28 mouse cellular contexts compared by ENCODE assay signal in genomic region chr5:53670321-53670938, GRCm38 (mm10). TPM values are rescaled to one million over a fixed set of nuclear protein-coding genes. Genes with fewer than 3 reads are reported as not detected.
DNase-seq lines count a peak whose midpoint lies in the region; TF ChIP-seq lines count a peak whose summit lies in the region.
"Had no signal": no experiment of that assay in that cellular context is flagged by ENCODE, and none has a peak within 500 bp of the region (broad histone marks: within the 10 kb centered on the region; RNA-seq: fewer than 3 reads in every experiment).

No protein-coding gene starts in this region.

- H3K4me3 ChIP-seq in layer of hippocampus, adult 2 months = no peak overlapping the region
- H3K4me3 ChIP-seq: forebrain, embryonic 13.5 days; heart, embryonic 10.5 days; hindbrain, embryonic 13.5 days; limb, embryonic 12.5 days; liver, embryonic 15.5 days; midbrain, embryonic 10.5 days; midbrain, embryonic 15.5 days; neural tube, embryonic 15.5 days had no signal

- DNase-seq in lung, adult 18-20 months = peak; percentile 41 to 59
- DNase-seq in lung, postnatal 14 days = no peak
- DNase-seq in ZHBTc4 (ENCODE audit: low read depth, low spot score) = peak; percentile 67
- peak; percentile 41 for DNase-seq in lung, postnatal 25 days (ENCODE audit: low spot score)
- DNase-seq in cerebellum, postnatal 4 days (ENCODE audit: low spot score in 2 of 2) = no peak
- no peak for DNase-seq in left cerebral cortex, adult 9 months (ENCODE audit: low spot score in 2 of 2)
- DNase-seq in layer of hippocampus, adult 2 months (ENCODE audit: low spot score in 2 of 2) = no peak
- DNase-seq: adrenal gland, postnatal 36 days; cerebellum, adult 18-20 months; cerebellum, postnatal 14 days; gastrocnemius, postnatal 14 days; heart, postnatal 4 days; kidney, adult 9 months; kidney, postnatal 10 days; retina, postnatal 1 day; right cerebral cortex, postnatal 14 days; thymus, adult 2 months; thymus, postnatal 36 days had no signal

- TF ChIP-seq CTCF in layer of hippocampus, adult 2 months (conservative IDR thresholded peaks at IDR 0.05) = no peak

- no peak overlapping the region for H3K27ac ChIP-seq in layer of hippocampus, adult 2 months
- H3K27ac ChIP-seq: forebrain, embryonic 13.5 days; heart, embryonic 10.5 days; hindbrain, embryonic 13.5 days; limb, embryonic 12.5 days; liver, embryonic 15.5 days; midbrain, embryonic 10.5 days; midbrain, embryonic 15.5 days; neural tube, embryonic 15.5 days had no signal

RNA-seq across cellular contexts. Expression of gene Cckar, which starts 37.1 kb away (rescaled TPM):
- not detected for total RNA-seq in layer of hippocampus, adult 2 months (2021)
- total RNA-seq: gastrocnemius, postnatal 14 days; granulocyte monocyte progenitor cell, adult 5-6 weeks; megakaryocyte progenitor cell, adult 5-6 weeks had no signal

Comparison
In these comparisons a context has a peak if more than half of its experiments do, and no peak if none do; other contexts are left out.
1. DNase-seq: peak in lung, adult 18-20 months (2 of 2), ZHBTc4 (single experiment) and lung, postnatal 25 days (single experiment); none in lung, postnatal 14 days (single experiment), cerebellum, postnatal 4 days (0 of 2), left cerebral cortex, adult 9 months (0 of 2) and layer of hippocampus, adult 2 months (0 of 2).